Mouse (Mus musculus) spleen, adult 12 weeks (tissue): ENCODE results near the gene Tnks1bp1.

ENCODE experiments used
- DNase-seq: peaks from one replicate; pipeline ENCODE4 v3.0.0; 2022; ENCODE audit warnings: low spot score

Tnks1bp1 gene

GRCm38 (mm10) chr2:85047596-85048167, at the start of gene Tnks1bp1:
Tnks1bp1 (plus strand) TSS chr2:85048022.
- DNase-seq = peak; percentile 94

- DNase-seq = no peak
Measured at GRCm38 (mm10) chr2:84999486-85000181, 48.2 kb upstream of the Tnks1bp1 start.

- no peak for DNase-seq
Measured at GRCm38 (mm10) chr2:85001497-85001896, 46.3 kb upstream of the Tnks1bp1 start.

- DNase-seq = no peak
Measured at GRCm38 (mm10) chr2:85002575-85002974, 45.2 kb upstream of the Tnks1bp1 start.

GRCm38 (mm10) chr2:85004341-85004740, 43.5 kb upstream of the Tnks1bp1 start:
- DNase-seq = no peak

GRCm38 (mm10) chr2:85006600-85006999, 41.2 kb upstream of the Tnks1bp1 start:
- no peak for DNase-seq

GRCm38 (mm10) chr2:85007729-85008128, 40.1 kb upstream of the Tnks1bp1 start:
- peak; percentile 12 for DNase-seq

GRCm38 (mm10) chr2:85009212-85009611, 38.6 kb upstream of the Tnks1bp1 start:
- DNase-seq = no peak

- peak; percentile 61 for DNase-seq
Measured at GRCm38 (mm10) chr2:85011906-85012604, 35.8 kb upstream of the Tnks1bp1 start.

GRCm38 (mm10) chr2:85012679-85013078, 35.1 kb upstream of the Tnks1bp1 start:
- DNase-seq = peak; percentile 16

- DNase-seq = no peak
Measured at GRCm38 (mm10) chr2:85013826-85014587, 33.8 kb upstream of the Tnks1bp1 start.

- DNase-seq = no peak
Measured at GRCm38 (mm10) chr2:85014588-85014982, 33.2 kb upstream of the Tnks1bp1 start.

GRCm38 (mm10) chr2:85022043-85022442, 25.8 kb upstream of the Tnks1bp1 start:
- DNase-seq = no peak

- DNase-seq = no peak
Measured at GRCm38 (mm10) chr2:85026178-85026577, 21.6 kb upstream of the Tnks1bp1 start.

- no peak for DNase-seq
Measured at GRCm38 (mm10) chr2:85027281-85027680, 20.5 kb upstream of the Tnks1bp1 start.

- DNase-seq = no peak
Measured at GRCm38 (mm10) chr2:85029897-85030296, 17.9 kb upstream of the Tnks1bp1 start.

- no peak for DNase-seq
Measured at GRCm38 (mm10) chr2:85030989-85031388, 16.8 kb upstream of the Tnks1bp1 start.

GRCm38 (mm10) chr2:85033121-85033520, 14.7 kb upstream of the Tnks1bp1 start:
- no peak for DNase-seq

- no peak for DNase-seq
Measured at GRCm38 (mm10) chr2:85034169-85034568, 13.7 kb upstream of the Tnks1bp1 start.

GRCm38 (mm10) chr2:85036507-85037046, 11.2 kb upstream of the Tnks1bp1 start:
- DNase-seq = no peak

GRCm38 (mm10) chr2:85037047-85038026, 10.5 kb upstream of the Tnks1bp1 start, which contains the start of the genes Ssrp1 and P2rx3:
Ssrp1 (plus strand) TSS chr2:85037234.
P2rx3 (minus strand) TSS chr2:85037462.
- peak; percentile 85 for DNase-seq
